Mouse (Mus musculus) stomach, postnatal 0 days (tissue): ENCODE measurements at regions not wholly inside any gene's neighbourhood (a gene's known extent, or its start where the extent isn't known, plus 50 kb on each side); places are given as distances from the start of the nearest gene placed in this dataset.
"Not testable (repeated sequence)": the region's sequence is repeated elsewhere in the genome, so short reads cannot be mapped to it uniquely, and the experiment has no call there.

Source experiments
- ATAC-seq: fragments of 200-750 bp; cut with Nextera tagmentation; 2 replicates; pipeline ENCODE4 v1.8.0; 2017; ENCODE audit not compliant: low FRiP score, low TSS enrichment
- DNase-seq: peaks from one replicate; pipeline ENCODE4 v3.0.0-alpha.2; 2016; ENCODE audit warnings: low spot score
- H3K27ac ChIP-seq: fragments of 300-500 bp; sonication (generic); replicated peaks from 2 replicates; pipeline ENCODE4 v1.5.1; 2014; ENCODE audit warnings: mild to moderate bottlenecking, control low read depth
- H3K27me3 ChIP-seq: fragments of 300-500 bp; sonication (generic); 2 replicates; pipeline ENCODE4 v1.6.1; 2014; ENCODE audit warnings: low read length; ENCODE audit not compliant: control insufficient read depth, insufficient read depth
- H3K36me3 ChIP-seq: fragments of 300-500 bp; sonication (generic); 2 replicates; pipeline ENCODE4 v1.6.1; 2014; ENCODE audit warnings: low read length, mixed read lengths; ENCODE audit not compliant: control insufficient read depth, insufficient read depth
- H3K4me1 ChIP-seq: fragments of 300-500 bp; sonication (generic); replicated peaks from 2 replicates; pipeline ENCODE4 v1.6.1; 2014; ENCODE audit warnings: antibody characterized with exemption; ENCODE audit not compliant: control insufficient read depth, insufficient read depth
- H3K4me2 ChIP-seq: fragments of 300-500 bp; sonication (generic); replicated peaks from 2 replicates; pipeline ENCODE4 v1.6.1; 2014; ENCODE audit warnings: low read depth, mild to moderate bottlenecking, control low read depth, moderate library complexity
- H3K4me3 ChIP-seq: fragments of 300-500 bp; sonication (generic); 2 replicates; pipeline ENCODE4 v1.5.1; 2014; ENCODE audit warnings: low read depth, low read length, control low read depth
- H3K9ac ChIP-seq: fragments of 300-500 bp; sonication (generic); 2 replicates; pipeline ENCODE4 v1.6.1; 2014; ENCODE audit warnings: mild to moderate bottlenecking, low read length, control low read depth, mixed read lengths
- H3K9me3 ChIP-seq: fragments of 300-500 bp; sonication (generic); 2 replicates; pipeline ENCODE4 v1.6.1; 2016; ENCODE audit warnings: low read length; ENCODE audit not compliant: control insufficient read depth
- CTCF ChIP-seq: IDR thresholded peaks from 2 replicates; pipeline ENCODE4 v1.5.1; 2016; ENCODE audit warnings: antibody characterized with exemption, low read depth, mild to moderate bottlenecking, moderate library complexity
- EP300 ChIP-seq: optimal IDR thresholded peaks from 2 replicates; pipeline ENCODE3; 2016; ENCODE audit warnings: antibody characterized with exemption
- WGBS: fragments of 180-500 bp; shearing (Covaris S2); extraction: QIAGEN DNeasy Blood & Tissue Kit; methylation state at CpG from one replicate; pipeline ENCODE4 v1.1.7; 2014; 5-methylcytosine and 5-hydroxymethylcytosine counted together

- Histone ChIP-seq H3K27me3 (no peaks in the 10 kb centered on the region), H3K4me1 (no peaks in the 10 kb centered on the region), H3K27ac (no peak overlapping the region), H3K9ac (no peak overlapping the region), H3K4me2 (no peak overlapping the region), H3K9me3 (no peaks in the 10 kb centered on the region), H3K36me3 (no peaks in the 10 kb centered on the region), H3K4me3 (no peak overlapping the region)
- WGBS: 33% methylated on average over 1 of the region's 1 CpGs
- DNase-seq (no peak), ATAC-seq (no peak)
- TF ChIP-seq EP300 (no peak), CTCF (no peak)
These were observed 530.5 kb upstream of the N6amt1 start for GRCm38 (mm10) chr16:86823496-86823895.

- no peaks in the 10 kb centered on the region for H3K9me3 ChIP-seq
- H3K4me1 ChIP-seq: no peaks in the 10 kb centered on the region
- no peak for ATAC-seq
- no peaks in the 10 kb centered on the region for H3K27me3 ChIP-seq
- WGBS: 83% methylated on average over 2 of the region's 2 CpGs
- no peak overlapping the region for H3K9ac ChIP-seq
- no peak for DNase-seq
- no peak overlapping the region for H3K4me2 ChIP-seq
- H3K4me3 ChIP-seq: no peak overlapping the region
- TF ChIP-seq CTCF: no peak
- TF ChIP-seq EP300: no peak
- H3K36me3 ChIP-seq: no peaks in the 10 kb centered on the region
- H3K27ac ChIP-seq: no peak overlapping the region
These were observed 532.4 kb upstream of the N6amt1 start for GRCm38 (mm10) chr16:86821586-86821985.

GRCm38 (mm10) chr16:86818639-86819038, 535.3 kb upstream of the N6amt1 start:
- H3K4me2 ChIP-seq, DNase-seq, H3K4me3 ChIP-seq, H3K9me3 ChIP-seq, H3K27ac ChIP-seq, H3K4me1 ChIP-seq, ATAC-seq, H3K36me3 ChIP-seq, H3K9ac ChIP-seq, H3K27me3 ChIP-seq: not testable (repeated sequence)
- WGBS: 74% methylated on average over 1 of the region's 1 CpGs

GRCm38 (mm10) chr16:86816763-86817593, 537.0 kb upstream of the N6amt1 start:
- no peak overlapping the region for H3K4me3 ChIP-seq
- ATAC-seq: peak; percentile 91

GRCm38 (mm10) chr16:86816006-86816405, 538.0 kb upstream of the N6amt1 start:
- Histone ChIP-seq H3K4me2 (no peak overlapping the region), H3K27ac (no peak overlapping the region), H3K4me3 (no peak overlapping the region), H3K4me1 (no peaks in the 10 kb centered on the region), H3K9ac (no peak overlapping the region), H3K9me3 (no peaks in the 10 kb centered on the region), H3K27me3 (no peaks in the 10 kb centered on the region), H3K36me3 (no peaks in the 10 kb centered on the region)
- DNase-seq: no peak
- 35% methylated on average over 2 of the region's 2 CpGs for WGBS
- no peak for ATAC-seq
- TF ChIP-seq EP300 (no peak), CTCF (no peak)

More at GRCm38 (mm10) chr16:86816763-86817593, 537.0 kb upstream of the N6amt1 start:
- Histone ChIP-seq H3K27ac (peak overlapping the region; percentile 70), H3K9me3 (no peaks in the 10 kb centered on the region), H3K36me3 (no peaks in the 10 kb centered on the region), H3K27me3 (no peaks in the 10 kb centered on the region), H3K4me1 (no peaks in the 10 kb centered on the region), H3K4me2 (peak overlapping the region; percentile 37), H3K9ac (no peak overlapping the region)
- 18% methylated on average over 8 of the region's 8 CpGs for WGBS
- TF ChIP-seq CTCF (no peak), EP300 (no peak)
- DNase-seq: peak; percentile 25

- H3K9me3 ChIP-seq: no peaks in the 10 kb centered on the region
- H3K4me3 ChIP-seq: no peak overlapping the region
- no peak overlapping the region for H3K27ac ChIP-seq
- no peak for DNase-seq
- no peaks in the 10 kb centered on the region for H3K4me1 ChIP-seq
- ATAC-seq: no peak
- H3K27me3 ChIP-seq: no peaks in the 10 kb centered on the region
- 47% methylated on average over 5 of the region's 5 CpGs for WGBS
- TF ChIP-seq EP300: no peak
- TF ChIP-seq CTCF: no peak
- no peaks in the 10 kb centered on the region for H3K36me3 ChIP-seq
- no peak overlapping the region for H3K9ac ChIP-seq
- H3K4me2 ChIP-seq: no peak overlapping the region
These were observed 541.3 kb upstream of the N6amt1 start for GRCm38 (mm10) chr16:86812692-86813091.
